Mouse (Mus musculus) neural tube, embryonic 12.5 days (tissue): ENCODE data around the gene Taf10. TPM values are rescaled to one million over a fixed set of nuclear protein-coding genes. Genes with fewer than 3 reads are reported as not detected.

Experiments used
- ATAC-seq: fragments of 200-750 bp; cut with Nextera tagmentation; 2 replicates; pipeline ENCODE4 v1.8.0; 2017; ENCODE audit warnings: low read depth, mild to moderate bottlenecking, moderate TSS enrichment, moderate library complexity; ENCODE audit not compliant: low FRiP score
- H3K27ac ChIP-seq: fragments of 300-500 bp; sonication (generic); 2 replicates; pipeline ENCODE4 v1.5.1; 2016
- H3K27me3 ChIP-seq: fragments of 300-500 bp; sonication (generic); replicated peaks from 2 replicates; pipeline ENCODE4 v1.6.1; 2016; ENCODE audit warnings: mild to moderate bottlenecking
- H3K36me3 ChIP-seq: fragments of 300-500 bp; sonication (generic); 2 replicates; pipeline ENCODE4 v1.6.1; 2016; ENCODE audit warnings: mild to moderate bottlenecking
- H3K4me1 ChIP-seq: fragments of 300-500 bp; sonication (generic); 2 replicates; pipeline ENCODE4 v1.6.1; 2016
- H3K4me2 ChIP-seq: fragments of 300-500 bp; sonication (generic); replicated peaks from 2 replicates; pipeline ENCODE4 v1.6.1; 2016; ENCODE audit warnings: mild to moderate bottlenecking
- H3K4me3 ChIP-seq: fragments of 300-500 bp; sonication (generic); 2 replicates; pipeline ENCODE4 v1.5.1; 2016
- H3K9ac ChIP-seq: fragments of 300-500 bp; sonication (generic); 2 replicates; pipeline ENCODE4 v1.6.1; 2016; ENCODE audit warnings: mild to moderate bottlenecking
- H3K9me3 ChIP-seq: fragments of 300-500 bp; sonication (generic); 2 replicates; pipeline ENCODE4 v1.6.1; 2016; ENCODE audit warnings: mild to moderate bottlenecking
- WGBS: fragments of 180-500 bp; shearing (Covaris S2); methylation state at CpG from one replicate; pipeline ENCODE4 v1.1.7; 2016; 5-methylcytosine and 5-hydroxymethylcytosine counted together
- polyA plus RNA-seq: library from polyadenylated mRNA; unstranded; fragments of >200 nt; fragmentation: Nextera tagmentation; extraction: Ambion mirVana; gene quantifications from 2 replicates; pipeline ENCODE4 v1.2.1, GENCODE M21; 2016

Taf10 gene
- polyA plus RNA-seq, result 165 and 171 TPM in 2 replicates

DNA sequence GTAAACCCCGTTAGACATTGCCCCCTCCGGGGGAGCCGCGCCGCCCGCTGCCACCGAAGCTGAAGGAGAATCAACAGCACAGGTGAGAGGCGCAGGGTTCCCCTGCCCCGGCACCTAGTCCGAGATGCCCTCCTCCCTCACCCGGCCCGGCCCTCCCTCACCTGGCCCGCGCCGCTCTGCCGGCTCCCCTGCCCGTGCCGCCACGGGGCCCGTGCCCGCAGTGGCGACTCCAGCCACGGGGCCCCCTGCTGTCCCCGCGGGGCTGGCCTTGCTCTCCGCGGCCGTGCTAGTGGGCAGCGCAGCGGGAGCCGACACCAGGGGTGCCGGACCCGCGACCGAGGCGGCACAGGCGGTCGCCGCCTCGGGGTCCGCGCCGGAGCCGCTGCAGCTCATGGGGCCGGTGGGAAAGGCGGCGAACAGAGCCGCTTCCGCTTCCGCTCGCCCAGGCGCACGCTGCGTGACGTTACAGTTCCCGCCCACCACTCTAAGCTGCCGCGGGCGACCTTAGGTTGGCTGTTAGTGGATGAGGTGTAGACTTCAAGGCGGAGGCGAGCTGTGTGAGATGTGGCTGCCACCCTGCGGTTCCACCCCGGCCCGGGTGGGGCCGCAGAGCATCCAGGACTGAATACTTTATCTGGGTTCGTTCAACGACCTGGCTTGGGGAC lies at the start of gene Taf10:
Gene Taf10 (minus strand): TSS at position 436 of the 665 bp plus-strand sequence.
- H3K4me1 ChIP-seq, result peaks cover 11% of the 10 kb centered on the region
- WGBS, result 1% methylated on average over 67 of the region's 67 CpGs
- no peaks in the 10 kb centered on the region for H3K9me3 ChIP-seq
- H3K4me2 ChIP-seq, result peak within 1 kb of the TSS; percentile 92
- H3K4me3 ChIP-seq, result peak within 1 kb of the TSS; percentile 99
- H3K27ac ChIP-seq, result 0 out of 2 replicates have a peak within 1 kb of the TSS, but pooled peaks have one; percentile 46
- peak within 1 kb of the TSS; percentile 97 for H3K9ac ChIP-seq
- ATAC-seq, result peak; percentile 97
- H3K36me3 ChIP-seq, result peaks cover 56% of the 10 kb centered on the region
- no peaks in the 10 kb centered on the region for H3K27me3 ChIP-seq

DNA sequence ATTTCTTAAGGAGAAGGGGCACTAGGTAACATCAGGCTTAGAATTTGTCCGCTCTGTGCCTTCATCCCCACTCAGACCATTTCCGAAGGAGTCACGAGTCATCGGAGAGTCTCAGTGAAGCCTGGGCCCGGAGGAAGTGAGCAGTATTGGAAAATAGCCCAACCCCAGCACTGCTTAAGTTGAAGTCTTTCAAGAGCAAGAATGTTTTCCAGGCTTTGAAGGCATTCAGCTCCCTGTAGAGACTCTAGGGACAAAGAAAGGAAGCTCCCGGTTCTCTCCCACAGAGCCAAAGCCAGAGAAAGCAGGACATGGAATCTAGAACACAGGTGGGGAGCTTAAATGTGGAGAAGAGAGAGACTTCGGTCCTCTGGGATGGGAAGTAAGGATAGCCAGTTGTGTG lies 49.5 kb upstream of the Taf10 start:
- Histone ChIP-seq H3K4me1 (no peaks in the 10 kb centered on the region), H3K9ac (no peak overlapping the region), H3K4me2 (no peak overlapping the region), H3K4me3 (no peak overlapping the region), H3K36me3 (no peaks in the 10 kb centered on the region), H3K27me3 (no peaks in the 10 kb centered on the region), H3K9me3 (no peaks in the 10 kb centered on the region), H3K27ac (no peak overlapping the region)
- ATAC-seq, result no peak
- WGBS, result 84% methylated on average over 7 of the region's 7 CpGs

GRCm38 (mm10) chr7:105791147-105791546 lies 47.0 kb upstream of the Taf10 start:
- peaks cover 7% of the 10 kb centered on the region for H3K4me1 ChIP-seq
- H3K27ac ChIP-seq, result no peak overlapping the region
- no peak for ATAC-seq
- no peaks in the 10 kb centered on the region for H3K9me3 ChIP-seq
- no peak overlapping the region for H3K9ac ChIP-seq
- H3K36me3 ChIP-seq, result no peaks in the 10 kb centered on the region
- WGBS, result 86% methylated on average over 1 of the region's 1 CpGs
- no peak overlapping the region for H3K4me3 ChIP-seq
- no peak overlapping the region for H3K4me2 ChIP-seq
- H3K27me3 ChIP-seq, result no peaks in the 10 kb centered on the region

DNA sequence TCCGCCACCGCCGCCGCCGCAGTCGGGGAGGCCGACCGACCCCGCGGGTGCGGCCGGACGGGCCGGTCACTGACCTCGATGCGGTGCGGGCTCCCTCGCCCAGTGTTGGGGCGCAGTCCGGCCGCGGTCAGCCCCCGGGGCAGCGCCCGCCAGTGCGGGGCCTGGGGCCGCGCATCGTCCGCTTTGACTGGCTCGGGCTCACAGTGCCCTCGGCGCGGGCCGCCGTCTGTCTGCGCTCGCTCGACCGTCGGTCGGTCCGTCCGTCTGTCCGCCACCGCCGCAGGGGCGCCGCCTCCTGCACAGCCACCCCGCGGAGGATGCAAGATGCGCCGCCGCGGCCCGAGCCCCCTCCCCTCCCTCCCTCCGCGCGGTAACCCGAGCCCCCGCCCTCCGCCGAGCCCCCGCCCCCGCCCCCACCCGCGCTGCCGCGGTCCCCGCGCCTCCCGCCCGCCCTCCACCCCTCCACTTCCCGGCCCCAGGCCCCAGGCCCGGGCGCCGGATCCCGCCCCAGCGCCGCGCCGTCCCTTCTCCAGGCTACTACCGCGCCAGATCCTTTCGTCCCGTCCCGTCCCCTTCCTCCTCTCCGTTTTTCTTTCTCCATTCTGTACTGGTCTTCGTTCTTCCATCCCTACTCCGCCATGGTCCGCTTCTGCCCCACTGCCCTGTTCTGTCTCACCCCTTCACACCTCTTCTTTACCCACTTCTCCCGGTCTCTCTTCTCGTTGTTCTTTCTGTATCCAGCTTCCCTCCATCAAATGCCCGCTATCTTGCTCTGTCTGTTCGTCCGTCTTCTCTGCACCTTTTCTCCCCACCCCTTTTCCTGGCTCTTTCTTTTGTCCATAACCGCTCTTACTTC lies 43.4 kb upstream of the Taf10 start, which contains the start of gene Dchs1:
Gene Dchs1 (minus strand): TSS at position 370 of the 856 bp plus-strand sequence.
- Histone ChIP-seq H3K27me3 (no peaks in the 10 kb centered on the region), H3K9ac (peak within 1 kb of the TSS; percentile 100), H3K4me2 (peak within 1 kb of the TSS; percentile 84), H3K9me3 (no peaks in the 10 kb centered on the region), H3K4me1 (peaks cover 41% of the 10 kb centered on the region), H3K4me3 (peak within 1 kb of the TSS; percentile 97), H3K36me3 (peaks cover 19% of the 10 kb centered on the region; the same call in 1 of the 2 replicates), H3K27ac (peak within 1 kb of the TSS; percentile 93)
- ATAC-seq, result peak; percentile 77
- under 1% methylated on average over 81 of the region's 97 CpGs for WGBS

GRCm38 (mm10) chr7:105786506-105787284 lies 42.5 kb upstream of the Taf10 start:
- peak overlapping the region; percentile 93 for H3K27ac ChIP-seq
- H3K4me1 ChIP-seq, result peaks cover 41% of the 10 kb centered on the region
- H3K27me3 ChIP-seq, result no peaks in the 10 kb centered on the region
- peak overlapping the region; percentile 97 for H3K4me3 ChIP-seq
- H3K9ac ChIP-seq, result peak overlapping the region; percentile 100
- ATAC-seq, result peak; percentile 72
- no peaks in the 10 kb centered on the region for H3K9me3 ChIP-seq
- WGBS, result 2% methylated on average over 20 of the region's 20 CpGs
- H3K36me3 ChIP-seq, result peaks cover 27% of the 10 kb centered on the region
- H3K4me2 ChIP-seq, result peak overlapping the region; percentile 84

DNA sequence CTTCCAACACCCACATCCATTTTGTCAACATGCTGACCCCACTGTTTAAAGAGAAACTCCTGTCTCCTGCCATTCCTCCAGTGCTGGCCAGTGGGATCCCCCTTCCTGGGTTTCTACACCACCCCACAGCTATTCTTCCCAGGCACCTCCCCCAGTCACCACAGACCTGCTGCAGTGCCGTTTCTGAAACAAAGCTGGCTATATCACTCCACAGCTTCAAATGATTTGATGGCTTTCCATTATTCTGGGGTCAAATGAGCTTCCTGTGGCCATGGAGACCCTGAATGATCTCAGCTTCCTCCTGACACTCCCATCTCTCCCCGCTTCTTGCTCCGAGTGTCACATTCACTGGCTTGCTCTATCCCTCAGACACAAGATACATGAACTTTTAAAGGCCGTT lies 40.4 kb upstream of the Taf10 start:
- Histone ChIP-seq H3K4me1 (peaks cover 42% of the 10 kb centered on the region), H3K9me3 (no peaks in the 10 kb centered on the region), H3K27ac (no peak overlapping the region), H3K27me3 (no peaks in the 10 kb centered on the region), H3K4me3 (0 out of 2 replicates have a peak overlapping the region, but pooled peaks have one; percentile 13), H3K9ac (peak overlapping the region; percentile 35; the same call in 1 of the 2 replicates), H3K36me3 (peaks cover 48% of the 10 kb centered on the region), H3K4me2 (peak overlapping the region; percentile 84)
- WGBS, result 8% methylated on average over 4 of the region's 4 CpGs
- ATAC-seq, result no peak

GRCm38 (mm10) chr7:105783861-105784260 lies 39.7 kb upstream of the Taf10 start:
- no peak for ATAC-seq
- Histone ChIP-seq H3K4me3 (no peak overlapping the region), H3K36me3 (peaks cover 55% of the 10 kb centered on the region), H3K4me2 (peak overlapping the region; percentile 84), H3K9me3 (no peaks in the 10 kb centered on the region), H3K27me3 (no peaks in the 10 kb centered on the region), H3K4me1 (peaks cover 49% of the 10 kb centered on the region), H3K27ac (no peak overlapping the region), H3K9ac (0 out of 2 replicates have a peak overlapping the region, but pooled peaks have one; percentile 35)
- 61% methylated on average over 4 of the region's 4 CpGs for WGBS

DNA sequence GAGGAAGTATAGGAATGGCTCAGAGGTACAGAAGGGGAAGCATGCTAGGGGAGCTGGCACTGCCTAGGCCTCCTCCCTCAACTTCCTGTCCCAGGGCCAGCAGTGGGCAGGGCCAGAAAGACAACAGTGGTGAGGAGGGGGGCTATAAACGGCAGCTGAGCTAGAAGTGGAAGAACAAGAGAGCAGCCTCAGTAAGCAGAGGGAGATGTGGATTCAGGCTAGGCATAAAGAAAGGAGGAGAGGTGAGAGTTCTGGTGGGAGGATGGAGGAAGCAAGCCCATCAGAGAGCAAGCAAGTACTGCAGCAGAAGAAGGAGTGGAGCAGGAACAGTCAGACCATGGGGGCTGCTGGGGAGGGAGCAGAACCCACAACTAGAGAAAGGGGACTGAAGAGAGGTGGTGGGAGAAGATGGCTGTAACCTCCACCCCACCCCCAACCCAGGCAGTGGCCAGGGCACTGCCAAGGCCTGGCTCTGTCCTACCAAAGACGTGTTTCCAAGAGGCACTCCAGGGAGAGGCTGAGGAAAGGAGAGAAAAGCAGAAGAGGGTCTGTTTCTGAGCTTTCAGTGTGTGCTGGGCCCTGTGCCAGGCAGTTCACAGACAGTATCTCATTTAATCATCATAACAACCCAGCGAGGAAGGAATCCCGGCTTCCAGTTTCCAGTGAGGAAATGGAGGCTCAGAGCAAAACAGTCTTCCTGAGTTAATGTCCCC lies 34.5 kb upstream of the Taf10 start:
- H3K4me3 ChIP-seq, result no peak overlapping the region
- H3K9me3 ChIP-seq, result no peaks in the 10 kb centered on the region
- H3K27me3 ChIP-seq, result no peaks in the 10 kb centered on the region
- H3K4me1 ChIP-seq, result peaks cover 42% of the 10 kb centered on the region
- H3K36me3 ChIP-seq, result peaks cover 72% of the 10 kb centered on the region
- WGBS, result 24% methylated on average over 4 of the region's 4 CpGs
- ATAC-seq, result peak; percentile 56; the same call in 1 of the 2 replicates
- peak overlapping the region; percentile 34 for H3K4me2 ChIP-seq
- peak overlapping the region; percentile 18; the same call in 1 of the 2 replicates for H3K9ac ChIP-seq
- H3K27ac ChIP-seq, result peak overlapping the region; percentile 4; the same call in 1 of the 2 replicates

- H3K9me3 ChIP-seq, result no peaks in the 10 kb centered on the region
- peak overlapping the region; percentile 4; the same call in 1 of the 2 replicates for H3K27ac ChIP-seq
- peaks cover 74% of the 10 kb centered on the region for H3K36me3 ChIP-seq
- ATAC-seq, result peak; percentile 46
- WGBS, result 56% methylated on average over 13 of the region's 13 CpGs
- H3K9ac ChIP-seq, result 0 out of 2 replicates have a peak overlapping the region, but pooled peaks have one; percentile 18
- H3K4me1 ChIP-seq, result peaks cover 37% of the 10 kb centered on the region
- H3K27me3 ChIP-seq, result no peaks in the 10 kb centered on the region
- H3K4me3 ChIP-seq, result no peak overlapping the region
- H3K4me2 ChIP-seq, result peak overlapping the region; percentile 34
Measured at GRCm38 (mm10) chr7:105777797-105778552, 33.8 kb upstream of the Taf10 start.

DNA sequence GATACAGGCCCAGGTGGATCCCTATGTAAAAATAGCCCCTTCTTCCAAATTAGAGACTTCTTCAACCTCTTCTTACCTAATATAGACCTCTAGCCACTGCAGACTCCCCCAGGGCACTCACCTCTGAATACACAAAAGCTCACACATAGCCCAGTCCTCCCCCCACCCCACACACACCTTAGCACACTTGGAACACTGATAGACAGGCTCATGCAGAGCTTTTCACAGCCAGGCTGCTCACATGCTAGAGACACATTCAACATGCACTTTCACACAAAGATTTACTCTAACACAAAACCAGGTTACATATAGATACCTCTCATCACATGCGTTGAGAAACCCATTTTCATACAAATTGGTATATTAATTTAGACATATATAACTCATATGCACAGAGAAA lies 33.2 kb upstream of the Taf10 start:
- no peak for ATAC-seq
- Histone ChIP-seq H3K4me1 (peaks cover 32% of the 10 kb centered on the region), H3K27ac (no peak overlapping the region), H3K27me3 (no peaks in the 10 kb centered on the region), H3K9me3 (no peaks in the 10 kb centered on the region), H3K9ac (no peak overlapping the region), H3K4me2 (peak overlapping the region; percentile 34), H3K4me3 (no peak overlapping the region), H3K36me3 (peaks cover 74% of the 10 kb centered on the region)
- WGBS, result 92% methylated on average over 1 of the region's 1 CpGs
